Mouse (Mus musculus) embryonic fibroblast, embryonic 13.5 days (primary cell): ENCODE data around the gene Cacnb3. TPM values are rescaled to one million over a fixed set of nuclear protein-coding genes. Genes with fewer than 3 reads are reported as not detected.

Source experiments
- H3K27ac ChIP-seq: 2 replicates; pipeline ENCODE4 v1.5.1; 2012; ENCODE audit warnings: low read length, control low read depth, inconsistent platforms; ENCODE audit not compliant: insufficient read depth
- H3K4me1 ChIP-seq: 2 replicates; pipeline ENCODE4 v1.6.1; 2011; ENCODE audit warnings: low read length; ENCODE audit not compliant: control insufficient read depth, insufficient read depth
- H3K4me3 ChIP-seq: 2 replicates; pipeline ENCODE4 v1.5.1; 2011; ENCODE audit warnings: mild to moderate bottlenecking, control low read depth, low read length; ENCODE audit not compliant: insufficient read depth
- CTCF ChIP-seq: IDR thresholded peaks from 2 replicates; pipeline ENCODE4 v1.5.1; 2011; ENCODE audit warnings: mild to moderate bottlenecking, control low read depth, low read length, moderate library complexity, borderline replicate concordance; ENCODE audit not compliant: insufficient read depth
- POLR2A ChIP-seq: IDR thresholded peaks from 2 replicates; pipeline ENCODE4 v1.6.1; 2011; ENCODE audit warnings: low read depth, mild to moderate bottlenecking, control low read depth, low read length, moderate library complexity
- polyA plus RNA-seq: library from polyadenylated mRNA; stranded (reverse); fragments of >200 nt; gene quantifications from 2 replicates; pipeline ENCODE4 v1.2.4, GENCODE M21; 2011; ENCODE audit warnings: low read depth; ENCODE audit not compliant: missing spikeins, insufficient read length

The Cacnb3 gene
- polyA plus RNA-seq, 1 experiment, result 40.5 TPM

DNA sequence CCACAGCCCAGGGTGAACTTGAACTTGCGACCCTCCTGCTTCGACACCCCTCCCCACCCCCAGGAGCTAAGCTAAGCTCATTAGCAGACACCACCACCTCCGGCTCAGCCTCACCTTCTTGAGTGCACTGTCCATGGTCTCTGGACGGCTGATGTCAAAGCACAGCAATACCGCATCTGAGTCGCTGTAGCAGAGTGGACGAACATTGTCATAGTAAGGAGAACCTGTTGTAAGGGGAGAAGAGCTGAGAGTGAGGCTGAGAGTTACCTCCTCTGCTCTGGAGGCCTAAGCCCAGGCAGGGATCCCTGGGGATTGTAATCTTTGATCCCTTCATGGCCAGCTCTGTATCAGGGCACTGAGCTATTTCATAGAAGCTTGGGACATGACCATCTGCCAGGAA, 43.1 kb downstream of the Cacnb3 start:
- no peak overlapping the region for H3K27ac ChIP-seq
- no peak overlapping the region for H3K4me3 ChIP-seq
- TF ChIP-seq POLR2A, result no peak
- TF ChIP-seq CTCF, result no peak
- H3K4me1 ChIP-seq, result 0 out of 2 replicates have a peak, but pooled peaks cover 3% of the 10 kb centered on the region

DNA sequence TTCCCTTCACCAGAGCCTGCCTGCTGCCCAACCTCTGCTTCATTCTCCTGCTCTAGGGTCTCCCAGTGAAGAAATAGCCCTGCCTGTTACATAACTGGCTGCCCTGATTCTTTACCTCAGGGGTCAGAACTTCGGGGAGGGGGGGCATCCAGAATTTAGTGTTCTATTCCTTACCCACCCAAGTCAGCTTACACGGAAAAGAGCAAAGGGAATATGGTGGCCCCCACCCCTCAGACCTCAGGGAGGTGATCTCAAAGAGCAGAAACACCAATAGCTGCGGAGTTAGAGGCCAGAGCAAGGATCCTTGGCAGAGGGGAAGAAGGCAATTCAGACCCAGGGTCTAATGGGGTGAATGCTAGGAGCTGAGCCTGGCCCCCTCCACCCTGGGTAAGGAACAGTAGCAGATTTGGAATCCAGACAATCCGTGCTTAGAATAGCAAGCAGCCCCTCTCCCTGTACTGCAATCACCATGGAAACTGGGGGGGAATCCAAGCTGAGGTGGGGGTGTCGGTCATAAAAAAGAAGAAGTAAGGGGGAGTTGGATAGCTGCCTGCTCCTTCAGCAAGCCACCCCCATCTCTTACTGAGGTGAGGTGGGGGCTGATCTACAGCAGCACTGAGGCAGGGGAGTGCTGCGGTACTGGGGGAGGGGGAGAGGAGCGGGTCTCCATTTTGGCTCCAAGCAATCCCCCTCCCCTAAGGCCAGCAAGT, 43.8 kb downstream of the Cacnb3 start:
- TF ChIP-seq POLR2A, result no peak
- no peak for TF ChIP-seq CTCF
- 0 out of 2 replicates have a peak, but pooled peaks cover 3% of the 10 kb centered on the region for H3K4me1 ChIP-seq
- no peak overlapping the region for H3K4me3 ChIP-seq

DNA sequence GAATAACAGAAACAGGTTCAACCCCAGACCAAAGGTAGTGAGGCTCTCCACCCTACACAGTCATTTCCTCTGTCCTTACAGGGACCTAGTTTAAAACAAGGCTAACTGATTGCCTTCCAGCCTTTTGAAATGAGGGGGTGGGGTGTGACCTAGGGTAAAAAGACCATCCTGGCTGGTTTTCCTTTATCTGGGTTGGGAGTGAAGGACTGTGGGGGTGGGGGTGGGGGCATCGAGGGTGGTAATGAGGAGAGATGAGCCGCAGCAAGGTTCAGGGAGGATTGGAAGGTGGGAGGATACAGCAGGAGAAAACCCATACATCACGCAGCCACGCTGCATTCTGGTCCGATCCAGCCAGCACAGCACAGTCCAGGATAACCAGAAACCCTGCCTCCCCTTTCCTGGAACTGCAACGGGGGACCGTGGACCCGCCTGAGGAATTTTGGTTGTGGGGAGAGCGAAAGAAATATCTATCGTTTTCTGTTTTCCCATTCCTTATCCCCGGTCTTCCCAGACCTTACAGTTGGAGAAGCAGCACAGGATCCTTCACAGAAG, 44.4 kb downstream of the Cacnb3 start:
- Histone ChIP-seq H3K4me3 (0 out of 2 replicates have a peak overlapping the region, but pooled peaks have one; percentile 53), H3K4me1 (0 out of 2 replicates have a peak, but pooled peaks cover 3% of the 10 kb centered on the region), H3K27ac (no peak overlapping the region)
- TF ChIP-seq CTCF (no peak), POLR2A (no peak)

More for the DNA sequence above, 43.8 kb downstream of the Cacnb3 start:
- H3K27ac ChIP-seq, result no peak overlapping the region

DNA sequence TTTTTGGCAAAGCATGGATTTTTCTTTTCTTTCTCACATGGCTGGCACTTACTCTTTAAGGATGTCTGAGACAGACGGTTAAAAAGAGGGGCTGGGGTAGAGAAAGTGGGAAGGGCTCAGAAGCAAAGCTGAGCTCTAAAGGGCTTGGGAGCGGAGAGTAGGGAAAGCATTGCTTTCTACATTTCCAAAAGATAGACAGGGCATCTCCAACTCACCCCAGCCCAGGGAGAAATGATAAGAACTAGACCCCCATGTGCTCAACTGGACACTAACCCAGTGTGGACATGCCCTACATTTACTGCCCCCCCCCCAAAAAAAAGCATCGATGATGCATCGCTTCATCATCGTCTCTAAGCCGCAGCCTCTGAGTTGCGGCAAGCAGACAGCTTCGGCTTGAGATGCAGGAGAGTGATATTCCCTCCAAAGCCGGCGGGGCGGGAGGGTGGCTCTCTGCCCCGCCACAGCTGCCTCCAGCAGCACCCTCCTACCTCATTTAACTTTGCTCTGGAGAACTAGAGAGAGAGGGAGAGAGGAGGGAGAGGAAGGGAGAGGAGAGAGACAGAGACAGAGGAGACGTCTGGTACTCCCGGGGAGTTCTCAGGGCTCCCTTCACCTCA, 45.1 kb downstream of the Cacnb3 start:
- H3K4me3 ChIP-seq, result peak overlapping the region; percentile 53
- no peak overlapping the region for H3K27ac ChIP-seq
- 0 out of 2 replicates have a peak, but pooled peaks cover 3% of the 10 kb centered on the region for H3K4me1 ChIP-seq
- TF ChIP-seq POLR2A, result no peak
- TF ChIP-seq CTCF, result no peak

DNA sequence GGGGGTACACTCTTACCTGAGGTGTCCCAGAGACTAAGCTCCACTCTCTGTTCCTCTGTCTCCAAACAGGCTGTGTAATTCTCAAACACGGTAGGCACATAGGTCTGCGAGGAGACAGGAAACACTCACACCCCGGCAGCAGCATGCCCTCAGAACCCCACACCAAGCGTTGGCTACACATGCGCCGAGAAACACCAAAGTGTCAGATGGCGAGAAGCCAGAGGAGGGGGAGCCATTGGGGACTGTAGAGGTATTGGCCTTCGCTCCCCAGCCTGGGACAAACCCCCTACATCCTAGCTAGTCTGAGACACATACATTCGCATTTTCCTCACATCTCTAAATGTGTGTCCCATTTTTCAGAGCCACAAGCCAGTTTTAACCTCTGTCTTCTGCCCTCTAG, 45.8 kb downstream of the Cacnb3 start:
- 0 out of 2 replicates have a peak, but pooled peaks cover 3% of the 10 kb centered on the region for H3K4me1 ChIP-seq
- H3K27ac ChIP-seq, result no peak overlapping the region
- TF ChIP-seq POLR2A, result no peak
- no peak for TF ChIP-seq CTCF
- peak overlapping the region; percentile 53 for H3K4me3 ChIP-seq

DNA sequence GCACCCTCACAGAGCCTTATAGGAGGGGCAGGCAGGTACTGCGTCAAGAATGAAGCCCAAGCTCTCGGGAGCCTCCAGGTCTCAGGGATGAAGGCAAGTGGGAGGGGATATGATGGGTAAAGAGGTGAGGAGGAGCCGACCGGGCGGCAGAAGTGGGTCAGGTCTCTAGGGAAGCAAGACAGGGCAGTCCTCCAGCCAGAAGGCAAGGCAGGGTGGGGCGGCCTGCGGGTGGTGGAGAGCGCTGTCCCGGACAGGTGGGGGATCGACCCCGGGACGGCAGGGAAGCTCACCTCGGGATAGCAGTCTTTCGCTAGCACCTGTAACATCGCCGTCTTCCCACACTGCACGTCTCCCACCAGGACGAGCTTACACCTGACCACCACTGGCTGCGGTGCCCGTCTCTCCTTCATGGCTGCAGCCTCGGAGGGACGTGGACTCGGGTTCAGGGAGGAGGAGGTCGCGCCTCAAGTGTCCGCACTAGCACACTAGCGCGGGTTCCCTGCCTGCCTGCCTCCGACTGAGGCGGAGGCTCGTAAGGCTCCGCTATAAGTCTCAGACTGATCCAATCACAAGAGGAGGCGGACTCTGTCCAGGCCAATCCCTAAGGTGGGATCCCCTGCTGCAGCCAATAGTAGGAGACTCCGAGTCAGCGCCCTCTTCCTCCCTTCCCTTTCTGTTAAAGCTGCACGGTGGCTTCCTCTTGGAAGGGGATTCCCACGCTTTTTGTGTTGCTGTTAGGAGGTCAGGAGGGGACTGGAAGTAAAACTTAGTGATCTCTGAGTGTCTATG, 46.5 kb downstream of the Cacnb3 start, which contains the start of gene Rnd1:
Rnd1 (minus strand) TSS at position 522 of the 789 bp plus-strand sequence.
- peak; percentile 100 for TF ChIP-seq POLR2A
- no peak for TF ChIP-seq CTCF
- no peak within 1 kb of the TSS for H3K27ac ChIP-seq
- peak within 1 kb of the TSS; percentile 53 for H3K4me3 ChIP-seq
- H3K4me1 ChIP-seq, result 0 out of 2 replicates have a peak, but pooled peaks cover 3% of the 10 kb centered on the region

DNA sequence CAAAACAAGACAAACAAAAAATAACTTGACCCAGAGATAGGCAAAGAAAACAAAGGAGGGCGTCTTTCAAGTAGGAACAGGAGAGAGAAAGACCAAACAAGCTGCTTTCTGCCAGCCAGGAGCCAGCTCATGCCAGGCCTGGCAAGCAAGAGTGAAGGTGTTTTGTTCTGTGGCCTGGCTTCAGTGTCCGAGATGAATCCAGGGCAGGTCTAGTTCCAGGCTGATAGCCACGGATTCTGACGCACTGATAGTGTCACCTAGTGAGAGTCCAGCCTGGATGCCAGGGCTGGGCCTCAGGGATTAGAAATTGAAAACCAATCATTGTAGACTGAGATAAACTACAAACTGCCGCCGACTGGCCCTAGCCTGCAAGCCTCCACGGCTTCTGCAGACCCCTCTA, 47.3 kb downstream of the Cacnb3 start:
- no peak overlapping the region for H3K4me3 ChIP-seq
- H3K27ac ChIP-seq, result no peak overlapping the region
- H3K4me1 ChIP-seq, result no peaks in the 10 kb centered on the region
- TF ChIP-seq POLR2A (no peak), CTCF (no peak)

DNA sequence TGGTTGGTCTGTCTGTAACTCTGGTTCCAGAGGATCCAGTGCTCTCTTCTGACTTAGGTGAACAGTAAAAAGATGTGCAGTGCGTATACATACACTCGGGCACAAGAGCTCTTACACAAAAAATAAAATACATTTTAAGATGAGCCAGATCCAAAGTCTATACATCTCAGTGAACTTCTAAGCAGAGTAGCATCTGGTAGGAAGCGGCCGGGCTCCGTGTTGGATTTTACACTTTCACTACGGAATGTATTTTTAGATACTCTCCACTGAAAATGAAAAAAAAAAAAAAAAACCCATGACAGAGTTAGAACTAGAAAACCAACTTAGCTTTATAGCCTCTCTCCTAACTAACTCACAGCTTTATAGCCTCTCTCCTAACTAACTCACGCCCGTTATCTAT, 50.0 kb downstream of the Cacnb3 start:
- Histone ChIP-seq H3K4me1 (no peaks in the 10 kb centered on the region), H3K27ac (no peak overlapping the region), H3K4me3 (no peak overlapping the region)
- TF ChIP-seq CTCF (no peak), POLR2A (no peak)

DNA sequence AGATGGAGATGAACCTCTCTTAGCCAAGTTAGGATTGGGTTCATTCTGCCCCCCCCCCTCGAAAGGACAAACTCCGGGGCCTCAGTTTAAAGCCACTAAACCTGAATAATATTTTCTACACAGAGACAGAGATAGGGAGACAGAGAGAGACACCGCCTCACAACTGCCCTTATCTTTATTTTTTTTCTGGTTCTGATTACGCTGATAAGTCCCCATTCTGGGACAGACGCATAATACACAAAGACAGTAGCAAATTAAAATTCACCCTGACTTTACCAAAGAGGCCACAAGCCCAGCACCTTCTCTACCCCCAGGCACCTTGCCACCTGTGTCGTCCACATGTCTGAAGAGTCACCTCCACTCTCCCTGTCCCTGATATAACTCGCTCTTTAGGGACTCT, 51.0 kb downstream of the Cacnb3 start:
- Histone ChIP-seq H3K27ac (no peak overlapping the region), H3K4me3 (no peak overlapping the region), H3K4me1 (no peaks in the 10 kb centered on the region)
- TF ChIP-seq POLR2A (no peak), CTCF (no peak)

DNA sequence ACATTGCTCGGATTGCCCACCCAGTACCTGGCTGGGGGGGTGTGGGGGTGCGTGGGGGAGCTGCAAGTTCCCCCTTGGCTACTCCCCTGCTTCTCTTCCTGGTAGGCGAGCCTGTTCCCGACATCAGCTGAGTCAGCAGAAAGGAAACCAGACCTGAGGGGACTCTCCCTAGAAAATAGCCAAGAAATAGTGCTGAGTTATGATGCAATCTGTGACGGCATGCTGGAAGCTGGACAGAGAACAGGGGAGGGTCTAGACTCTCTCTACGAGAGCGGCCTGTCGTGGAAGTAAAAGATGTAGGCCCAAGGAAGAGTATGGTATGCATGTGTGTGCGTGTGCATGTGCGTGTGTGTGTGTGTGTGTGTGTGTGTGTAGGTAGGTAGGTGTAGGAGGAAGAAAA, 52.5 kb downstream of the Cacnb3 start:
- TF ChIP-seq POLR2A, result no peak
- Histone ChIP-seq H3K4me3 (no peak overlapping the region), H3K4me1 (no peaks in the 10 kb centered on the region), H3K27ac (no peak overlapping the region)
